Mouse (Mus musculus): ENCODE measurements around the gene Wdr25. TPM values are rescaled to one million over a fixed set of nuclear protein-coding genes. Genes with fewer than 3 reads are reported as not detected.
A peak's percentile ranks its signal among the peaks of the same experiment; 100 is the strongest.

The Wdr25 gene
- polyA plus RNA-seq, 1 experiment, result 3.5 TPM

GRCm38 (mm10) chr12:108857109-108857508 is 36.3 kb upstream of the Wdr25 start:
- WGBS, result 80% methylated on average over 7 of the region's 7 CpGs
- Histone ChIP-seq H3K4me3 (replicated peaks; ENCODE audit: control insufficient read depth, low read depth, low read length) (no peak overlapping the region), H3K27ac (ENCODE audit: control insufficient read depth, insufficient read depth, low read depth, low read length, poor library complexity) (no peak overlapping the region), H3K4me1 (ENCODE audit: control insufficient read depth, insufficient read depth, low read length) (no peaks in the 10 kb centered on the region)
- TF ChIP-seq POLR2A (IDR thresholded peaks at IDR 0.05; ENCODE audit: borderline replicate concordance, control insufficient read depth, low read depth, low read length) (no peak), CTCF (IDR thresholded peaks at IDR 0.05; ENCODE audit: control insufficient read depth, insufficient read depth, low read length) (no peak)

GRCm38 (mm10) chr12:108857589-108858184 is 35.7 kb upstream of the Wdr25 start:
- Histone ChIP-seq H3K27ac (ENCODE audit: control insufficient read depth, insufficient read depth, low read depth, low read length, poor library complexity) (no peak overlapping the region), H3K4me3 (replicated peaks; ENCODE audit: control insufficient read depth, low read depth, low read length) (no peak overlapping the region), H3K4me1 (ENCODE audit: control insufficient read depth, insufficient read depth, low read length) (no peaks in the 10 kb centered on the region)
- TF ChIP-seq POLR2A (IDR thresholded peaks at IDR 0.05; ENCODE audit: borderline replicate concordance, control insufficient read depth, low read depth, low read length) (no peak), CTCF (IDR thresholded peaks at IDR 0.05; ENCODE audit: control insufficient read depth, insufficient read depth, low read length) (no peak)
- 80% methylated on average over 7 of the region's 7 CpGs for WGBS

DNA sequence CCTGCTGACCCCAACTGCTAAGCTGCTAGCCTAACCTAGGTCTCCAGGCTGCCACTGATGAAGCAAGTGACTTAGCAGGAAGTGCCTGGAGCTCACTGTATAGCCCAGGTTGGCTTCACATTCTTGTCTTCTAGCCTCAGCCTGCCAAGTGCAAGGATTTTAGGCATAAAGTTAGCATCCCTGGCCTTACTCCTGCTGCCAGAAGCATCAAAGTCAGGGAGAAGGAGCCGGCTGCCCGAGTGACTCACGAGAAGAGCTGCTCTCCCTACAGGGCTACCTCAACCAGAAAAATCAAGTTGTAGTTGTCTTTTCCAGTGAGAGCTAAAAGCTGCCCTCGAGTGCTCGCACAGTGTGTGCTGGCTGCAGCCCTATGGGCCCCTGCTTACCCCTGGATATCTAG is 34.9 kb upstream of the Wdr25 start:
- TF ChIP-seq POLR2A (IDR thresholded peaks at IDR 0.05; ENCODE audit: borderline replicate concordance, control insufficient read depth, low read depth, low read length) (no peak), CTCF (IDR thresholded peaks at IDR 0.05; ENCODE audit: control insufficient read depth, insufficient read depth, low read length) (no peak)
- Histone ChIP-seq H3K4me3 (replicated peaks; ENCODE audit: control insufficient read depth, low read depth, low read length) (no peak overlapping the region), H3K27ac (ENCODE audit: control insufficient read depth, insufficient read depth, low read depth, low read length, poor library complexity) (no peak overlapping the region), H3K4me1 (ENCODE audit: control insufficient read depth, insufficient read depth, low read length) (no peaks in the 10 kb centered on the region)
- 81% methylated on average over 5 of the region's 5 CpGs for WGBS

DNA sequence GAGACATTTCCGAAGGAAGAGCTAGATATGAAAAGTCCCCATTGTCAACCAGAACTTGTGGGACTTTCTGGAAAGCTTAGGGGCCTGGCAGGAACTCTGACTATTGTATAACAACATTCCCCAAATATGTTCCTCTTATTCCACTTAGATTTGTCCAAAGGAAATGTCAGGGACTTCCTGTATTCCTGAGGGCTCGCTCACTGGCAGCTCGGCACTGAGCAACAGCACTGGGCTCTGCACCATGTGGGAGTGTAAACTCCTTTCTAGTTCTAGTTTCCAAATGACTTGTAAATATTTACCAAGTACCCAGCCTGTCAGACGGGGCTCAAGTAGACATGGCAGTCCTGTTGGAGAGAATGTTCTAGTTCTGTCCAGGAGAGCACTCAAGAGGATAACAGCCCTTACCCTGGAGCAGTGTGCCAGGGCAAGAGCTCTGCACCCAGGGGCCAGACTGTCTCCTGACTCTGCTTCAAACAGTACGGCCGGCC is 28.4 kb upstream of the Wdr25 start:
- no peak overlapping the region for H3K27ac ChIP-seq (ENCODE audit: control insufficient read depth, insufficient read depth, low read depth, low read length, poor library complexity)
- WGBS, result 88% methylated on average over 6 of the region's 6 CpGs
- no peak for TF ChIP-seq POLR2A (IDR thresholded peaks at IDR 0.05; ENCODE audit: borderline replicate concordance, control insufficient read depth, low read depth, low read length)
- no peak for TF ChIP-seq CTCF (IDR thresholded peaks at IDR 0.05; ENCODE audit: control insufficient read depth, insufficient read depth, low read length)
- no peaks in the 10 kb centered on the region for H3K4me1 ChIP-seq (ENCODE audit: control insufficient read depth, insufficient read depth, low read length)
- H3K4me3 ChIP-seq (replicated peaks; ENCODE audit: control insufficient read depth, low read depth, low read length), result no peak overlapping the region

- WGBS, result 72% methylated on average over 2 of the region's 2 CpGs
- Histone ChIP-seq H3K27ac (ENCODE audit: control insufficient read depth, insufficient read depth, low read depth, low read length, poor library complexity) (no peak overlapping the region), H3K4me1 (ENCODE audit: control insufficient read depth, insufficient read depth, low read length) (no peaks in the 10 kb centered on the region), H3K4me3 (replicated peaks; ENCODE audit: control insufficient read depth, low read depth, low read length) (no peak overlapping the region)
- TF ChIP-seq POLR2A (IDR thresholded peaks at IDR 0.05; ENCODE audit: borderline replicate concordance, control insufficient read depth, low read depth, low read length) (no peak), CTCF (IDR thresholded peaks at IDR 0.05; ENCODE audit: control insufficient read depth, insufficient read depth, low read length) (peak; percentile 23; the same call in 1 of the 2 replicates)
These were observed 23.9 kb upstream of the Wdr25 start for GRCm38 (mm10) chr12:108869575-108869974.

GRCm38 (mm10) chr12:108873122-108873521 is 20.3 kb upstream of the Wdr25 start:
- no peaks in the 10 kb centered on the region for H3K4me1 ChIP-seq (ENCODE audit: control insufficient read depth, insufficient read depth, low read length)
- no peak overlapping the region for H3K27ac ChIP-seq (ENCODE audit: control insufficient read depth, insufficient read depth, low read depth, low read length, poor library complexity)
- no peak overlapping the region for H3K4me3 ChIP-seq (replicated peaks; ENCODE audit: control insufficient read depth, low read depth, low read length)
- TF ChIP-seq CTCF (IDR thresholded peaks at IDR 0.05; ENCODE audit: control insufficient read depth, insufficient read depth, low read length) (no peak), POLR2A (IDR thresholded peaks at IDR 0.05; ENCODE audit: borderline replicate concordance, control insufficient read depth, low read depth, low read length) (no peak)
- WGBS, result 72% methylated on average over 5 of the region's 5 CpGs

GRCm38 (mm10) chr12:108879138-108879537 is 14.3 kb upstream of the Wdr25 start:
- no peak overlapping the region for H3K4me3 ChIP-seq (replicated peaks; ENCODE audit: control insufficient read depth, low read depth, low read length)
- WGBS, result 89% methylated on average over 4 of the region's 4 CpGs

GRCm38 (mm10) chr12:108880606-108881005 is 12.8 kb upstream of the Wdr25 start:
- 89% methylated on average over 5 of the region's 5 CpGs for WGBS
- TF ChIP-seq POLR2A (IDR thresholded peaks at IDR 0.05; ENCODE audit: borderline replicate concordance, control insufficient read depth, low read depth, low read length) (no peak), CTCF (IDR thresholded peaks at IDR 0.05; ENCODE audit: control insufficient read depth, insufficient read depth, low read length) (no peak)
- no peak overlapping the region for H3K4me3 ChIP-seq (replicated peaks; ENCODE audit: control insufficient read depth, low read depth, low read length)
- H3K4me1 ChIP-seq (ENCODE audit: control insufficient read depth, insufficient read depth, low read length), result no peaks in the 10 kb centered on the region
- no peak overlapping the region for H3K27ac ChIP-seq (ENCODE audit: control insufficient read depth, insufficient read depth, low read depth, low read length, poor library complexity)

More at GRCm38 (mm10) chr12:108879138-108879537, 14.3 kb upstream of the Wdr25 start:
- no peaks in the 10 kb centered on the region for H3K4me1 ChIP-seq (ENCODE audit: control insufficient read depth, insufficient read depth, low read length)
- H3K27ac ChIP-seq (ENCODE audit: control insufficient read depth, insufficient read depth, low read depth, low read length, poor library complexity), result no peak overlapping the region
- TF ChIP-seq CTCF (IDR thresholded peaks at IDR 0.05; ENCODE audit: control insufficient read depth, insufficient read depth, low read length) (no peak), POLR2A (IDR thresholded peaks at IDR 0.05; ENCODE audit: borderline replicate concordance, control insufficient read depth, low read depth, low read length) (no peak)

Data from bone marrow, adult 2 months (tissue).